Mouse (Mus musculus) heart, adult 9 months (tissue): ENCODE data around the gene Mkrn3.

Experiments used
- DNase-seq, 2 experiments: peaks; one replicate each; pipeline ENCODE4 v3.0.0; 2022; ENCODE audit warnings: low spot score in 2 of 2

Gene Mkrn3

GRCm38 (mm10) chr7:62378529-62378928 is 41.4 kb downstream of the Mkrn3 start:
- DNase-seq: no peak

GRCm38 (mm10) chr7:62377313-62377712 is 42.6 kb downstream of the Mkrn3 start:
- no peak for DNase-seq

- no peak for DNase-seq
Observed at GRCm38 (mm10) chr7:62376510-62377304, 43.2 kb downstream of the Mkrn3 start, which contains the start of gene Magel2. TSS of gene Magel2 (plus strand) at chr7:62377010.

- no peak for DNase-seq
Observed at GRCm38 (mm10) chr7:62375658-62376057, 44.3 kb downstream of the Mkrn3 start.
